Mouse (Mus musculus) left cerebral cortex, adult 9 months (tissue): ENCODE results near the gene Crybb3.

Experiments used
- DNase-seq, 2 experiments: peaks; one replicate each; pipeline ENCODE4 v3.0.0; 2022; ENCODE audit warnings: low spot score in 2 of 2

The Crybb3 gene

DNA sequence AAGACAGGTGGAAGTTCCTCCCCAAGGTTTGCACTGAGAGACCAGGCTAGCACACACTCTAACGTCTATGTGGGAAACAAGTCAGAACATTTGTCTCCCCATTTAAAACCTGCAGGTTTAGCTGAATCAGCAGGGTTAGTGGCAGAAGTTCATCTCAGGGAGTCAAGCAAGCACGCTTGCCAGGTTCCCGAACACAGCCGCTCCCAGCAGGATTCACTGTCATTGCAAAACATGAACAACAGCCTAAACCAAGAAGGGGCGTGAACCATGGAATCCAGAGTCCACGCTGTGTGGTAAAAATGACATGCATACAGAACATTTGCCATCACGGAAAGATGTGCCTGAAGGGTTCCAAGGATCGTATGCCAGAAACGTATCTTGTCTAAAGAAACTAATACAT lies 23.7 kb upstream of the Crybb3 start:
- DNase-seq: no peak

DNA sequence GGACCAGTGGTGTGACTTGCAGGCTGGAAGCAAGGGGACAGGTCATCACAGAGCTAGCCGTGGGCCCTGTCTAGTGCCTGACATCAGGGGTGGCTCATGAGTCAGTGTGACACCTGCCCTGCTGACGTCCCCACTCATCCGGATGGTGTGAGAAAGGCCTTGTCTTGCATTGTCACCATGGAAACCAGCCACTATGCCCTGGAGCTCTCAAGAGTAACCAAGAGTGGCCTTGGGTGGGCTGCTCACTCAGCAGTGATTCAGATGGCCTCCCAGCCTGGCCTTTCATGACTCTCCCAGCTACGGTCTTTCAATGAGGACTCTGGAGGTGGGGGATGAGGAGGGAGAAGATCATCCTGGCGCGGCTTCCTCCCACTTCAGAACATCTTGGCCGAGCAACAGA lies 21.1 kb upstream of the Crybb3 start:
- no peak for DNase-seq

DNA sequence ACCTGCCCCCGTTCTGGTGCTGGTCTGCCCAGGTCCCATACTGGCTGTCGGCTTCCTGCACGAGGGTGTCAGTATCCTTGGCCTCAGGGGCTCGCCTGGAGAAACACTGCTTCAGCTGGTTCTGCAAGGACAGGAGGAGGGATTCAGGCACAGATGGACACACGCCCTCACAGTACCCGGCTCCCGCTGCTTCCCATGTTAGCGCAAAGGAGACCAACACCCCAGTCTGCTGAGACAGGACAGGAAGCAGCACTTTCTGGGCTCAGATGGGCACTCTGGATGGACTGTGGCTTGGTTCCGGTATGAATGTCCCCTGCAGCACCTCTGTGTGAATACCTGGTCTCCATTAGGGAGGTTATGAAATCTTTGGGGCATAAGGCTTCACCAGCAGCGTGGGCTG lies 20.1 kb upstream of the Crybb3 start:
- DNase-seq: peak in 1 of 2 experiments; percentile 56

GRCm38 (mm10) chr5:113100422-113100821 lies 19.0 kb upstream of the Crybb3 start:
- no peak for DNase-seq

GRCm38 (mm10) chr5:113099546-113099945 lies 18.2 kb upstream of the Crybb3 start:
- peak in 1 of 2 experiments; percentile 94 for DNase-seq

- DNase-seq: no peak
Observed at GRCm38 (mm10) chr5:113097551-113097950, 16.2 kb upstream of the Crybb3 start.

DNA sequence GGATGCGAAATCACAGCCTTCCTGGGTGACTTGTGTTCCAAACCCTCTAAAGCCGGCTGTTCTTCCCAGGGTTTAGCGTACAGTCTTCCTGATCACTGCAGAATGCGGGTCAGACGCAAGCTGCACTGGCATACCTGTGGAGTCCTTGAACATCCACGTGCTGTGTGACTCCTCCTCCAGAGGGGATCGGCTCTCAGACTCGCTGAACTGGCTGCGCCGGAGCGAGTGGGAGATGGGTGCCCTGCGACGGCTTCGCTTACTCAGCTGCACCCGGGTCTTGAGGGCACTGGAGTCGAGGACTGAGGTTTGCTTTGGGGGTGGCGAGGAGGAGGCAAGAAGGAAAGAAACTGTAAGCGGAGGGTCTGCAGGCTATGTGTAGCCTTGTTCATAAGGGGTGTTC lies 14.1 kb upstream of the Crybb3 start:
- DNase-seq: no peak

GRCm38 (mm10) chr5:113092406-113092805 lies 11.0 kb upstream of the Crybb3 start:
- DNase-seq: no peak

GRCm38 (mm10) chr5:113091162-113091561 lies 9.8 kb upstream of the Crybb3 start:
- no peak for DNase-seq

- DNase-seq: no peak
Observed at GRCm38 (mm10) chr5:113090750-113091149, 9.4 kb upstream of the Crybb3 start.

GRCm38 (mm10) chr5:113090077-113090690 lies 8.8 kb upstream of the Crybb3 start:
- DNase-seq: no peak

- no peak for DNase-seq
Observed at GRCm38 (mm10) chr5:113087465-113087864, 6.1 kb upstream of the Crybb3 start.

- no peak for DNase-seq
Observed at GRCm38 (mm10) chr5:113086990-113087389, 5.6 kb upstream of the Crybb3 start.

GRCm38 (mm10) chr5:113086439-113086838 lies 5.1 kb upstream of the Crybb3 start:
- DNase-seq: no peak

DNA sequence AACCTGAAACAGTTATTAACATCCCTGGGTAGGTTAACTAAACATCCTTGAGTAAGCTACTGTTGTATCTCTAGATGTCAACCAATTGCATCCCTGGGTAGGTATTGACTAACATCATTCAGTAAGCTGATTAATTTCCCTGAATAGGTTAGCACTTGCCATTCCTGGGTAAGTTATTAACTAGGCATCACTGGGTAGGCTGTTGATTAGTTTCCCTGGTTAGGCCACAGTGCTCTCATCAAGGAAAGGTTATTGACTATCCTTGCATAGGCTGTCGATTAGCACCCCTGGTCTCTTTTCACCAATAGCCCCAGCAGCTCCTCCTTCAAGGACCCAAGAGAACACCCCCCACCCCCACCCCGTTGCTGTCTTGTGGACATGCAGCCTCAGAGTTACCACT lies 4.5 kb upstream of the Crybb3 start:
- DNase-seq: no peak

- DNase-seq: no peak
Observed at GRCm38 (mm10) chr5:113084309-113084708, 2.9 kb upstream of the Crybb3 start.

GRCm38 (mm10) chr5:113082356-113083168 lies 1.2 kb upstream of the Crybb3 start:
- no peak for DNase-seq

DNA sequence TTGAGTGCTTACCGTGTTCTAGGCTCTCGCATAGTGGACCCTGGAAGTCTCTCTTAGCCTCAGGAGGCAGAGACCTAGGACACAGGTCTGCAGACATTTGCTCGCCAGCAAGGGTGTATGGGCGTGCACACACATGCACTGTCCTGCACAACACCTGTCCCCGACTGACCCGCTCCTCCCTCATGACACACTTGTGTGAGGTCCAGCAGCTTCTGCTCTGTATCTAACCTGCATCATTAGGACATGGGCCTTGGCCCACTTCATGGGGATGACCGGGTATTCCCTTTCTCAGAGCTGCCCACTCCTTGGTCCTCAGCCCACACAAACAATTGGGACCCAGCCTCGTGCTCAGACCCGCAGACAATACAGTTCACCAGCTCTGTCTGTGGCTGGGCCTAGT lies 364 bp downstream of the Crybb3 start:
- DNase-seq: no peak

GRCm38 (mm10) chr5:113079783-113080182 lies 1.6 kb downstream of the Crybb3 start:
- no peak for DNase-seq

- DNase-seq: no peak
Observed at GRCm38 (mm10) chr5:113078686-113079085, 2.7 kb downstream of the Crybb3 start.

- no peak for DNase-seq
Observed at GRCm38 (mm10) chr5:113070017-113070416, 11.4 kb downstream of the Crybb3 start, which contains the start of gene Crybb2. TSS of gene Crybb2 (minus strand) at chr5:113070117.

- DNase-seq: peak in 1 of 2 experiments; percentile 87
Observed at GRCm38 (mm10) chr5:113054308-113054707, 27.1 kb downstream of the Crybb3 start.

DNA sequence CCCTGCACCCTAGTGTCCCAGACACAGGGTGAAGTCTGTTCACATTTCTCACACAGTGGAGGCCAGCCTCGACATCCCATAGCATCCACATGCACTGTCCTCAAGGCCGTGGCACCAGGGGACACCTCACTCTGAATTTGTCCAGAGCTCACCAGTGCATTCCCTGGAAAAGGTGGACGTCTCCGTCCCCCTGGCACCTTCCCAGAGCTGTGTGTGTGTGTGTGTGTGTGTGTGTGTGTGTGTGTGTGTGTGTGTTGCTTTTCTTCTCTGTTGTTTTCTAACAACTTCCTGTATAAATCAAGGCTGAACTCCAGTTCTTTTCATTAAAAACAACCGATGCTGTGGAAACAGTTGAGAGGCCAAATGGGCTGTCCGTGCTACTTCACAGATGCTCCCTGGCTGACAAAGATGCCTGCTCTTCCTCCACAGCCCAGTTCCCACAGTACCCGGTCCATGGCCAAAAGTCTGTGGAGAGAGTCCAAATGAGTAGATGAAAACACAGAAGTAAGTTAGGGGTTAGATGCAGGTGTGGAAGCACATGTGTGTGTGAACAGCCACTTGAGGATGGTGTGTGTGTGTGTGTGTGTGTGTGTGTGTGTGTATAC lies 30.7 kb downstream of the Crybb3 start:
- no peak for DNase-seq
